Mouse (Mus musculus) lung, embryonic 15.5 days (tissue): Measurements from ENCODE around the gene Lrrc27. TPM values are rescaled to one million over a fixed set of nuclear protein-coding genes. Genes with fewer than 3 reads are reported as not detected.

Source experiments
- ATAC-seq: fragments of 200-750 bp; cut with Nextera tagmentation; 2 replicates; pipeline ENCODE4 v1.8.0; 2017; ENCODE audit warnings: moderate number of reproducible peaks, borderline replicate concordance; ENCODE audit not compliant: low FRiP score, low TSS enrichment; ENCODE audit errors: extremely low read depth
- H3K27ac ChIP-seq: fragments of 300-500 bp; sonication (generic); 2 replicates; pipeline ENCODE4 v1.5.1; 2015; ENCODE audit warnings: moderate library complexity, mild to moderate bottlenecking, inconsistent platforms
- H3K27me3 ChIP-seq: fragments of 300-500 bp; sonication (generic); 2 replicates; pipeline ENCODE4 v1.6.1; 2015; ENCODE audit warnings: inconsistent platforms
- H3K36me3 ChIP-seq: fragments of 300-500 bp; sonication (generic); 2 replicates; pipeline ENCODE4 v1.6.1; 2015; ENCODE audit warnings: inconsistent platforms
- H3K4me1 ChIP-seq: fragments of 300-500 bp; sonication (generic); 2 replicates; pipeline ENCODE4 v1.6.1; 2015; ENCODE audit warnings: inconsistent platforms
- H3K4me2 ChIP-seq: fragments of 300-500 bp; sonication (generic); 2 replicates; pipeline ENCODE4 v1.6.1; 2015; ENCODE audit warnings: inconsistent platforms, mild to moderate bottlenecking, moderate library complexity
- H3K4me3 ChIP-seq: fragments of 300-500 bp; sonication (generic); 2 replicates; pipeline ENCODE4 v1.5.1; 2015; ENCODE audit warnings: mild to moderate bottlenecking, inconsistent platforms
- H3K9ac ChIP-seq: fragments of 300-500 bp; sonication (generic); 2 replicates; pipeline ENCODE4 v1.6.1; 2015; ENCODE audit warnings: inconsistent platforms
- H3K9me3 ChIP-seq: fragments of 300-500 bp; sonication (generic); 2 replicates; pipeline ENCODE4 v1.6.1; 2016; ENCODE audit warnings: inconsistent platforms
- WGBS: fragments of 180-500 bp; shearing (Covaris S2); methylation state at CpG from one replicate; pipeline ENCODE4 v1.1.7; 2015; 5-methylcytosine and 5-hydroxymethylcytosine counted together
- polyA plus RNA-seq: library from polyadenylated mRNA; unstranded; fragments of >200 nt; fragmentation: Nextera tagmentation; extraction: Ambion mirVana; gene quantifications from 2 replicates; pipeline ENCODE4 v1.2.1, GENCODE M21; 2015

Lrrc27 gene
- polyA plus RNA-seq, 1 experiment from 2014 or later: 2.6 TPM

- WGBS: 50% methylated on average over 1 of the region's 1 CpGs
- Histone ChIP-seq H3K27me3 (no peaks in the 10 kb centered on the region), H3K9me3 (no peaks in the 10 kb centered on the region), H3K4me3 (no peak overlapping the region), H3K4me1 (peaks cover 29% of the 10 kb centered on the region), H3K27ac (no peak overlapping the region), H3K4me2 (no peak overlapping the region), H3K9ac (no peak overlapping the region), H3K36me3 (no peaks in the 10 kb centered on the region)
- ATAC-seq: no peak
Measured at GRCm38 (mm10) chr7:139215516-139215915, 2.7 kb downstream of the Lrrc27 start.

GRCm38 (mm10) chr7:139215946-139216345 lies 3.2 kb downstream of the Lrrc27 start:
- 77% methylated on average over 7 of the region's 7 CpGs for WGBS
- Histone ChIP-seq H3K27ac (no peak overlapping the region), H3K9me3 (no peaks in the 10 kb centered on the region), H3K4me2 (no peak overlapping the region), H3K27me3 (no peaks in the 10 kb centered on the region), H3K9ac (no peak overlapping the region), H3K4me1 (peaks cover 29% of the 10 kb centered on the region), H3K4me3 (no peak overlapping the region), H3K36me3 (no peaks in the 10 kb centered on the region)
- no peak for ATAC-seq

GRCm38 (mm10) chr7:139216464-139216863 lies 3.7 kb downstream of the Lrrc27 start:
- no peak overlapping the region for H3K4me3 ChIP-seq
- no peak overlapping the region for H3K9ac ChIP-seq
- no peak overlapping the region for H3K27ac ChIP-seq
- no peak for ATAC-seq
- WGBS: 90% methylated on average over 9 of the region's 9 CpGs
- H3K4me2 ChIP-seq: no peak overlapping the region
- H3K36me3 ChIP-seq: no peaks in the 10 kb centered on the region
- H3K27me3 ChIP-seq: no peaks in the 10 kb centered on the region
- H3K9me3 ChIP-seq: no peaks in the 10 kb centered on the region
- peaks cover 29% of the 10 kb centered on the region for H3K4me1 ChIP-seq

GRCm38 (mm10) chr7:139217046-139217445 lies 4.3 kb downstream of the Lrrc27 start:
- H3K4me3 ChIP-seq: no peak overlapping the region
- H3K27me3 ChIP-seq: no peaks in the 10 kb centered on the region
- ATAC-seq: no peak
- peaks cover 29% of the 10 kb centered on the region for H3K4me1 ChIP-seq
- H3K9ac ChIP-seq: no peak overlapping the region
- no peak overlapping the region for H3K27ac ChIP-seq
- no peak overlapping the region for H3K4me2 ChIP-seq
- WGBS: 76% methylated on average over 7 of the region's 7 CpGs
- H3K9me3 ChIP-seq: no peaks in the 10 kb centered on the region
- H3K36me3 ChIP-seq: no peaks in the 10 kb centered on the region

GRCm38 (mm10) chr7:139218641-139219415 lies 6.0 kb downstream of the Lrrc27 start:
- no peak overlapping the region for H3K4me2 ChIP-seq
- no peak overlapping the region for H3K4me3 ChIP-seq
- H3K9me3 ChIP-seq: no peaks in the 10 kb centered on the region
- ATAC-seq: no peak
- peaks cover 20% of the 10 kb centered on the region for H3K4me1 ChIP-seq
- WGBS: 43% methylated on average over 6 of the region's 6 CpGs
- no peak overlapping the region for H3K27ac ChIP-seq
- no peaks in the 10 kb centered on the region for H3K27me3 ChIP-seq
- H3K36me3 ChIP-seq: no peaks in the 10 kb centered on the region
- no peak overlapping the region for H3K9ac ChIP-seq

GRCm38 (mm10) chr7:139219486-139219885 lies 6.7 kb downstream of the Lrrc27 start:
- 74% methylated on average over 5 of the region's 5 CpGs for WGBS
- no peaks in the 10 kb centered on the region for H3K9me3 ChIP-seq
- no peak overlapping the region for H3K27ac ChIP-seq
- no peak overlapping the region for H3K4me3 ChIP-seq
- no peaks in the 10 kb centered on the region for H3K36me3 ChIP-seq
- no peaks in the 10 kb centered on the region for H3K27me3 ChIP-seq
- no peak overlapping the region for H3K9ac ChIP-seq
- peaks cover 17% of the 10 kb centered on the region; the same call in 1 of the 2 replicates for H3K4me1 ChIP-seq
- H3K4me2 ChIP-seq: no peak overlapping the region
- ATAC-seq: no peak

GRCm38 (mm10) chr7:139220303-139220702 lies 7.5 kb downstream of the Lrrc27 start:
- H3K27ac ChIP-seq: no peak overlapping the region
- H3K4me1 ChIP-seq: peaks cover 23% of the 10 kb centered on the region
- no peaks in the 10 kb centered on the region for H3K36me3 ChIP-seq
- H3K27me3 ChIP-seq: no peaks in the 10 kb centered on the region
- no peak overlapping the region for H3K4me2 ChIP-seq
- no peak overlapping the region for H3K4me3 ChIP-seq
- no peak overlapping the region for H3K9ac ChIP-seq
- H3K9me3 ChIP-seq: no peaks in the 10 kb centered on the region
- peak; percentile 33; the same call in 1 of the 2 replicates for ATAC-seq
- 22% methylated on average over 2 of the region's 2 CpGs for WGBS

GRCm38 (mm10) chr7:139221072-139221471 lies 8.3 kb downstream of the Lrrc27 start:
- peaks cover 23% of the 10 kb centered on the region for H3K4me1 ChIP-seq

GRCm38 (mm10) chr7:139221856-139222255 lies 9.1 kb downstream of the Lrrc27 start:
- Histone ChIP-seq H3K4me1 (peaks cover 23% of the 10 kb centered on the region), H3K4me2 (no peak overlapping the region), H3K9ac (no peak overlapping the region), H3K4me3 (no peak overlapping the region), H3K9me3 (no peaks in the 10 kb centered on the region), H3K27me3 (no peaks in the 10 kb centered on the region), H3K27ac (no peak overlapping the region), H3K36me3 (no peaks in the 10 kb centered on the region)
- 97% methylated on average over 2 of the region's 2 CpGs for WGBS
- no peak for ATAC-seq

More at GRCm38 (mm10) chr7:139221072-139221471, 8.3 kb downstream of the Lrrc27 start:
- no peak overlapping the region for H3K4me3 ChIP-seq
- ATAC-seq: no peak
- H3K9me3 ChIP-seq: no peaks in the 10 kb centered on the region
- no peaks in the 10 kb centered on the region for H3K36me3 ChIP-seq
- no peak overlapping the region for H3K9ac ChIP-seq
- no peaks in the 10 kb centered on the region for H3K27me3 ChIP-seq
- no peak overlapping the region for H3K4me2 ChIP-seq
- H3K27ac ChIP-seq: no peak overlapping the region
- 63% methylated on average over 5 of the region's 5 CpGs for WGBS

- ATAC-seq: no peak
- no peak overlapping the region for H3K4me2 ChIP-seq
- WGBS: 82% methylated on average over 4 of the region's 4 CpGs
Measured at GRCm38 (mm10) chr7:139222341-139222740, 9.6 kb downstream of the Lrrc27 start.

GRCm38 (mm10) chr7:139224070-139224469 lies 11.3 kb downstream of the Lrrc27 start:
- Histone ChIP-seq H3K27ac (no peak overlapping the region), H3K4me3 (no peak overlapping the region), H3K36me3 (no peaks in the 10 kb centered on the region), H3K9me3 (no peaks in the 10 kb centered on the region), H3K4me2 (no peak overlapping the region), H3K9ac (no peak overlapping the region), H3K27me3 (no peaks in the 10 kb centered on the region), H3K4me1 (peaks cover 29% of the 10 kb centered on the region)
- ATAC-seq: no peak
- 69% methylated on average over 1 of the region's 1 CpGs for WGBS

More at GRCm38 (mm10) chr7:139222341-139222740, 9.6 kb downstream of the Lrrc27 start:
- Histone ChIP-seq H3K4me1 (peaks cover 23% of the 10 kb centered on the region), H3K9ac (no peak overlapping the region), H3K9me3 (no peaks in the 10 kb centered on the region), H3K36me3 (no peaks in the 10 kb centered on the region), H3K4me3 (no peak overlapping the region), H3K27ac (no peak overlapping the region), H3K27me3 (no peaks in the 10 kb centered on the region)

GRCm38 (mm10) chr7:139224725-139225124 lies 11.9 kb downstream of the Lrrc27 start:
- no peak overlapping the region for H3K4me2 ChIP-seq
- no peak for ATAC-seq
- WGBS: 36% methylated on average over 8 of the region's 8 CpGs
- H3K27me3 ChIP-seq: no peaks in the 10 kb centered on the region
- peaks cover 28% of the 10 kb centered on the region for H3K4me1 ChIP-seq
- peak overlapping the region; percentile 56; the same call in 1 of the 2 replicates for H3K27ac ChIP-seq
- H3K4me3 ChIP-seq: no peak overlapping the region
- H3K36me3 ChIP-seq: no peaks in the 10 kb centered on the region
- no peak overlapping the region for H3K9ac ChIP-seq
- H3K9me3 ChIP-seq: no peaks in the 10 kb centered on the region
